Mouse (Mus musculus) Patski (cell line): Measurements from ENCODE around the gene Fus. TPM values are rescaled to one million over a fixed set of nuclear protein-coding genes. Genes with fewer than 3 reads are reported as not detected.

Source experiments
- ATAC-seq: fragments of 100-300 bp; one replicate; pipeline ENCODE4 v1.8.0; 2021
- CTCF ChIA-PET: fragments of 350-600 bp; sonication (Branson Sonifier 250); formaldehyde crosslinking; loops from one replicate; lab custom pipeline; 2022; ENCODE audit warnings: inconsistent platforms; lab: Charles Lee
- POLR2A ChIA-PET: fragments of 350-600 bp; sonication (Branson Sonifier 250); formaldehyde crosslinking; loops from one replicate; lab custom pipeline; 2022; ENCODE audit warnings: antibody characterized with exemption, inconsistent platforms; lab: Charles Lee
- DNase-seq: peaks from one replicate; pipeline ENCODE4 v3.0.0-alpha.2; 2011; ENCODE audit warnings: low read depth, low spot score
- H3K27me3 ChIP-seq: fragments of 371-371 bp; one replicate; pipeline ENCODE4 v1.5.1; 2021
- CTCF ChIP-seq: fragments of 100-300 bp; IDR thresholded peaks from one replicate; pipeline ENCODE4 v1.5.1; 2021
- in situ Hi-C: fragments of 300-500 bp; cut with MboI; formaldehyde crosslinking; loops from 3 replicates; pipeline ENCODE4 v1.11.1; 2018; ENCODE audit warnings: low pct_unique_long_range_greater_than_20kb, mixed read lengths
- polyA plus RNA-seq: library from polyadenylated mRNA; unstranded; gene quantifications from one replicate; pipeline ENCODE4 v1.2.3, GENCODE M21; 2021

Fus gene
- polyA plus RNA-seq, 1 experiment from 2014 or later, result 469 TPM

GRCm38 (mm10) chr7:128018275-128018674, 51.0 kb downstream of the Fus start:
- DNase-seq, result no peak
- no peak for ATAC-seq
- CTCF ChIA-PET, result no interaction called here
- in situ Hi-C loops, result no loop called here
- POLR2A ChIA-PET, result no interaction called here
- no peak for TF ChIP-seq CTCF
- H3K27me3 ChIP-seq, result no peaks in the 10 kb centered on the region

GRCm38 (mm10) chr7:128019187-128019586, 51.9 kb downstream of the Fus start:
- ATAC-seq, result no peak
- no peak for TF ChIP-seq CTCF
- no peaks in the 10 kb centered on the region for H3K27me3 ChIP-seq
- POLR2A ChIA-PET, result interaction anchor here (0.6 kb wide), 1 partner anchor 22 kb away, joined by 5 read pairs; no protein-coding TSS in a partner anchor
- CTCF ChIA-PET, result no interaction called here
- in situ Hi-C loops, result no loop called here
- no peak for DNase-seq

- no peak for ATAC-seq
- no peaks in the 10 kb centered on the region for H3K27me3 ChIP-seq
- TF ChIP-seq CTCF, result peak; percentile 45
- in situ Hi-C loops, result no loop called here
- no peak for DNase-seq
- POLR2A ChIA-PET, result no interaction called here
- CTCF ChIA-PET, result no interaction called here
Measured at GRCm38 (mm10) chr7:128022974-128023373, 55.7 kb downstream of the Fus start.

DNA sequence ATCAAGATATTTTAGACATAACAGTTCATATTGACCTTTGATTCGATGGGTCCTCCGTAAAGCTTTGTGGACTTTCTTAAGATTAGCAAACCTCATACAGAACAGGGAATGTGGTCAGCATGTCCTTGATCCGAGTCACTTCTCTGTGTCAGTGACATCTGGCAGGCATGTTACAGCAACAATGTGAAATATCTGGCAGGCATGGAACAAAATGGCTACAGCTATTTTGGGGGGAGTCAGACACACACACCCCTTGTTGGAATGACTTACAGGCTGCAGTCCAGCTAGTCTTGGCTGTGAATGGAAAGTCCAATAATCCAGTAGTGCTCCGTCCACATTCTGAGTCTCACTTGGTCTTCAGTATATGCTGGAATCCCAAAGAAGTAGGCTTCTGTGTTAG, 56.3 kb downstream of the Fus start:
- no peak for TF ChIP-seq CTCF
- no peak for DNase-seq
- POLR2A ChIA-PET, result no interaction called here
- ATAC-seq, result no peak
- in situ Hi-C loops, result no loop called here
- H3K27me3 ChIP-seq, result no peaks in the 10 kb centered on the region
- CTCF ChIA-PET, result no interaction called here

GRCm38 (mm10) chr7:128024364-128024763, 57.1 kb downstream of the Fus start:
- TF ChIP-seq CTCF, result no peak
- H3K27me3 ChIP-seq, result no peaks in the 10 kb centered on the region
- DNase-seq (no peak), ATAC-seq (no peak)
- in situ Hi-C loops, result no loop called here
- ChIA-PET POLR2A (no interaction called here), CTCF (no interaction called here)

DNA sequence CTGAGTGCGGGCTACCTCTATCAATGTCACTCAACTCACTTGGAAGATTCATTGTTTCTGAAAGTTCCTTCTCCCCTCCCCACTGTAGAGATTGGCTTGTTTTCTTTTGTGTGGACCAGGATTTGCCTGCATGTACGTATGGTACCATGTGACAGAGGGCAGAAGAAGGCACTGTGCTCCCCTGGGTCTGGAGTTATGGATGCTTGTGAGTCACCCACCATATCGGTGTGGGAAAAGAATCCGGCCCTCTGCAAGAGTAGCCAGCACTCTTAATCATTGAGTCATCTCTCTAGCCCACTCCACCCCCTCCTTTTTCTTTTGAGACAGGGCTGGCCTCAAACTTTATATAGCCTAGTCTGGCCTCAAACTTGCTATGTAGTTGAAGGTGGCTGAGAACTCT, 57.7 kb downstream of the Fus start:
- in situ Hi-C loops, result no loop called here
- TF ChIP-seq CTCF, result no peak
- ChIA-PET CTCF (no interaction called here), POLR2A (no interaction called here)
- peak; percentile 9 for DNase-seq
- peak; percentile 35 for ATAC-seq
- no peaks in the 10 kb centered on the region for H3K27me3 ChIP-seq

GRCm38 (mm10) chr7:128025381-128025780, 58.1 kb downstream of the Fus start:
- in situ Hi-C loops, result no loop called here
- POLR2A ChIA-PET, result no interaction called here
- ATAC-seq (no peak), DNase-seq (no peak)
- no peaks in the 10 kb centered on the region for H3K27me3 ChIP-seq
- TF ChIP-seq CTCF, result no peak
- CTCF ChIA-PET, result no interaction called here

DNA sequence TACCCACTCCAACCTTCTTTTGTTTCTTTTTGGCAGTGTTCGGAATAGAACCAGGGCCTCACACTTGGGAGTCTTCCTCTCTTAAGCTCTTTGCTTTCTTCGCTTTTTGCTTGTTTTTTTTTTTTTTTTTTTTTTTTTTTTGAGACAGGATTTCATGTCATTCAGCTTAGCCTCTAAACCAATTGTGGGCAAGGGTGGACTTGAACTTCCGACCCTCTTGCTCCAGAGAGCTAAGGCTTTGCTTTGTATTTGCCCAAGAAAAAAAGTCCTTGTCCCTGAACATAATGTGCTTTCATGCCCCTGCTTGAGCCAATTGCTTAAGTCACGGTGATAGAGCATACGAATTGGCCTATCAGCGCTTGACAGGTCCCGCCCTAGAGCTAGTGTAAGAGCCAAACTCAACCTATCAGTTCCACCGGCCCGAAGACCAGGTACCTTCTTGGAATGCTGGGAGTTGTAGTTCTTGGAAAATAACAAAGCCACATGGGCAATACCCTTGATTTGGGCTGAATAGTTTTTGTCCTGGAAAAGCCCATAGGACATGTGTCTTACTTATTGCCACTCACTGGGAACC, 64.2 kb downstream of the Fus start:
- DNase-seq (no peak), ATAC-seq (no peak)
- no peaks in the 10 kb centered on the region for H3K27me3 ChIP-seq
- in situ Hi-C loops, result no loop called here
- no peak for TF ChIP-seq CTCF
- CTCF ChIA-PET, result no interaction called here
- POLR2A ChIA-PET, result no interaction called here

DNA sequence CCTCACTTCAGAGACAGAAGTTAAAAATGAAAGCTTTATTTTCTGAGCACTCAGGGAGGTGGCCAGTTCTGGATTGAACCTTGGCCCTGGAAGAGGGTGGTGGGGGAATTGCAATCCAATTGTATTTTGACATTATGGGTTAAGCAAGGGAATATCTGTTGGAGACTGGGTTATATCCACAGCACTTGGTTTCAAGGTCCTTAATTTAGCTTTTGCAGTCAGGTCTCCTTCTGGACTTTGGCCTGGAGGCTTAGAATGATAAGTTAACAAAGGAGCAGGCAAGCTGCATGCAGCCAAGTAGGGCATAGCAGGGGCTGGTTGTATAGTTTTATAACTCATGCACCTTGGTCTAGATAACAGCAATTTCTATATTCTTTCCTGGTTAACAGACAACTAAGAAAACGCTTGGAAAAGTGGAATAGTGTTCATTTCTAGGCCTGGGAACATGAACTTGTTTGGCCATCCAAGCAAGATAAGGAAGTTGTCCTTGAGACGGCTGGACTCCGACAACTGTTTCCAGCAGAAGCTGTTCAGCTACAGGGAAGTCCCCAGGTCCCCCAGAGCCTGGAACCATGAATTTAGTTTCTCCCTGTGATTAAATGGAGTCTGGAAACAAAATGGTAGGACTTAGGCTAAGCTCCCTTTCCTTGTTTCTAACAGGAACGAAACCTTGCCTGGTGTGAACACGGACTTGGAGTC, 65.2 kb downstream of the Fus start:
- POLR2A ChIA-PET, result no interaction called here
- CTCF ChIA-PET, result no interaction called here
- in situ Hi-C loops, result no loop called here
- no peak for TF ChIP-seq CTCF
- no peak for ATAC-seq
- no peak for DNase-seq
- no peaks in the 10 kb centered on the region for H3K27me3 ChIP-seq

DNA sequence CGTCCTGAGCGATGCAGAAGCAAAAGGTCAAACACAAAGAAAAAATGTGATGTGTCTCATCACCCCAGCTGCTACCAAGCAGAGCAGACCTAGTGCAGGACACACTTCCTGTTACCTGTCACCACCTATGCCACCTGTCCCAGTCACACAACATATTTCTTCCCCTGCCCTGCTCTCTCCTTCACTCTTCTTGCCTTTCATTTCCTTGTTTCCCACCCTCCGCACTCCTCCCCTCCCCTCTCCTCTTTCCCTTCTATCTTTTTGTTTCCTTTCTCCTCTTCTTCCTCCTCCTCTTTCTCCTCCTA, 65.7 kb downstream of the Fus start:
- DNase-seq, result no peak
- ChIA-PET CTCF (no interaction called here), POLR2A (no interaction called here)
- in situ Hi-C loops, result no loop called here
- no peaks in the 10 kb centered on the region for H3K27me3 ChIP-seq
- TF ChIP-seq CTCF, result no peak
- no peak for ATAC-seq

DNA sequence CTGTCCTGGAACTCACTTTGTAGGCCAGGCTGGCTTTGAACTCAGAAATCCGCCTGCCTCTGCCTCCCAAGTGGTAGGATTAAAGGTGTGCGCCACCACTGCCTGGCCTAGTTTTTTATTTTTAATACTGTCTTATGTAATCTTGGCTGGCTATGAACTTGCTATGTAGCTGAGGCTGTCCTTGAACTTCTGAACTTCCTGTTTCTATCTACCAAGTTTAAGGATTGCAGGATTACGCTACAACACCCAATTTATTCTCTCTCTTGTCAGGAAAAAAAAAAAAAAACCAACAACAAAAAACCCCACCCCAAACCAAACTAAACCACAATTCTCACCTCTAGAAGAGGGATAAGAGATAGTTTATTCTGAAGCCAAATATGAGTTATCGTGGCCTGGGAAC, 66.4 kb downstream of the Fus start:
- ChIA-PET CTCF (no interaction called here), POLR2A (no interaction called here)
- no peaks in the 10 kb centered on the region for H3K27me3 ChIP-seq
- in situ Hi-C loops, result no loop called here
- TF ChIP-seq CTCF, result no peak
- DNase-seq (no peak), ATAC-seq (no peak)

Other genes starting within 250 kb of the Fus start
- gene Ctf2, start 235.3 kb upstream of the Fus start, polyA plus RNA-seq, result 0.09 TPM
- gene Fbxl19, start 222.9 kb upstream of the Fus start, polyA plus RNA-seq, result 38.6 TPM
- gene Orai3, start 197.6 kb upstream of the Fus start, polyA plus RNA-seq, result 25.8 TPM
- 30.0 TPM for gene Setd1a, start 190.8 kb upstream of the Fus start, polyA plus RNA-seq
- 4.5 TPM for gene Gm49388, start 181.8 kb upstream of the Fus start, polyA plus RNA-seq
- gene Hsd3b7, start 166.9 kb upstream of the Fus start, polyA plus RNA-seq, result 30.1 TPM
- 133 TPM for gene Stx4a, start 143.2 kb upstream of the Fus start, polyA plus RNA-seq
- 0.23 TPM for gene Stx1b, start 142.9 kb upstream of the Fus start, polyA plus RNA-seq
- 22.3 TPM for gene Zfp646, start 91.2 kb upstream of the Fus start, polyA plus RNA-seq
- gene Zfp668, start 90.6 kb upstream of the Fus start, polyA plus RNA-seq, result 8.9 TPM
- 0.45 TPM for gene Prss53, start 76.5 kb upstream of the Fus start, polyA plus RNA-seq
- gene Gm21974, start 72.0 kb upstream of the Fus start, polyA plus RNA-seq, result not detected
- gene Vkorc1, start 71.8 kb upstream of the Fus start, polyA plus RNA-seq, result 77.0 TPM
- 75.7 TPM for gene Bckdk, start 63.4 kb upstream of the Fus start, polyA plus RNA-seq
- 22.1 TPM for gene Kat8, start 54.9 kb upstream of the Fus start, polyA plus RNA-seq
- 0.05 TPM for gene Prss8, start 37.4 kb upstream of the Fus start, polyA plus RNA-seq
- 6.8 TPM for gene Prss36, start 20.7 kb upstream of the Fus start, polyA plus RNA-seq
- gene Pycard, start 26.4 kb downstream of the Fus start, polyA plus RNA-seq, result 0.10 TPM
- 0.17 TPM for gene Trim72, start 36.5 kb downstream of the Fus start, polyA plus RNA-seq
- gene Itgam, start 95.2 kb downstream of the Fus start, polyA plus RNA-seq, result not detected
- gene Gm49368, start 95.2 kb downstream of the Fus start, polyA plus RNA-seq, result not detected
- 0.01 TPM for gene Itgax, start 162.1 kb downstream of the Fus start, polyA plus RNA-seq
- not detected for gene Itgad, start 186.9 kb downstream of the Fus start, polyA plus RNA-seq
- 0.30 TPM for gene Cox6a2, start 238.9 kb downstream of the Fus start, polyA plus RNA-seq